Mouse (Mus musculus): ENCODE measurements around the gene Dync1li2.

DNA sequence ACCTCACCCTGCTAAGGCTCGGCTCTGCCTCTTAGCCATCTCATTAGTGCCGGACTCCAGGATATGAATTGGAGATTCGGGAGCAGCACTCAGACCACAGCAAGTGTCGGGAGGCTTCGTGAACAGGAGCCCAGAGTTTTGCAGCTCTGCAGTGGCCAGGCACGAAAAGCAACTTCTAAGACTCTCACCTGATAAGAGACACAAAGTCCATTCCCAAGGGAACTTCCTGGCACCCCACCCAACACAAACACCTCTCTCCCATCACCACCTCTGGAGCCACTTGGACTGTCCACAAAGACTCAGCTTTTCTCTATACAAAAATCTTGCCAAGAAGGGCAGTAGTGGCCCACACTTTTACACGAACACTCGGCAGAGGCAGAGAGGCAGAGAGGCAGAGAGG lies 52.6 kb downstream of the Dync1li2 start:
- TF ChIP-seq POLR2A (IDR thresholded peaks at IDR 0.05; ENCODE audit: control insufficient read depth, extremely low read depth, insufficient read depth, low read length, poor library complexity) (no peak), CTCF (IDR thresholded peaks at IDR 0.05; ENCODE audit: borderline replicate concordance, control insufficient read depth, extremely low read depth, insufficient read depth, low read length, poor library complexity) (no peak)
